Comparison of ENCODE assay signal across 11 mouse cellular contexts in the genomic region with DNA sequence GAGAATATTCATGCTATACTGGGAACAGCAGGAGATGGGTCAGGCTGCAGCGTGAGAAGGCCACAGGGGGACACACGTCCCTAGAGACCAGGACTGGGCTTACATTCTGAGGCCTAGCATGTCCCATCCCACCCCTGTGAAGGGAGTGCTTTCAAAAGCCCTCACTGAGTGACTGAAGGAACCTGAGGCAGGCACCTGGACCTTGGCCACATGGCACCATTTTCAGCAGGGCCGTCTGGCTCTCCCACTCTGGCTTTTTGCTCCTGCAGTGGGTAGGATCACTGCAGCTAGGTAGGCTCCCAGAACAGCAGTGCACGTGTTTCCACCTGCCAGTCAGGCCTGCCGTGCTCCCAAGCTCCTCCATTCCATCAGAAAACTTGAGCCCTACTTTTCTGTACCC. TPM values are rescaled to one million over a fixed set of nuclear protein-coding genes. Genes with fewer than 3 reads are reported as not detected.
DNase-seq lines count a peak whose midpoint lies in the region; ATAC-seq and TF ChIP-seq lines count a peak whose summit lies in the region.
"Had no signal": no experiment of that assay in that cellular context is flagged by ENCODE, and none has a peak within 500 bp of the region (broad histone marks: within the 10 kb centered on the region; RNA-seq: fewer than 3 reads in every experiment).

No protein-coding gene starts in this region.

- peak overlapping the region; percentile 79 for H3K27ac ChIP-seq in heart, embryonic 15.5 days
- peak overlapping the region; percentile 58; the same call in 1 of the 2 replicates for H3K27ac ChIP-seq in midbrain, embryonic 10.5 days (replicated peaks)
- no peak overlapping the region for H3K27ac ChIP-seq in midbrain, postnatal 0 days (ENCODE audit: low read depth, low read length)
- peak overlapping the region; percentile 3; the same call in 1 of the 2 replicates for H3K27ac ChIP-seq in hindbrain, embryonic 14.5 days
- peak overlapping the region; percentile 44; the same call in 1 of the 2 replicates for H3K27ac ChIP-seq in small intestine, adult 2 months (ENCODE audit: insufficient read depth, low read depth, low read length)
- H3K27ac ChIP-seq: forebrain, embryonic 12.5 days had no signal

- no peaks in the 10 kb centered on the region for H3K27me3 ChIP-seq in heart, embryonic 15.5 days
- H3K27me3 ChIP-seq in midbrain, embryonic 10.5 days (ENCODE audit: low read depth, poor library complexity, severe bottlenecking) = no peaks in the 10 kb centered on the region
- H3K27me3 ChIP-seq in midbrain, postnatal 0 days (ENCODE audit: insufficient read depth, low read length) = no peaks in the 10 kb centered on the region
- H3K27me3 ChIP-seq in hindbrain, embryonic 14.5 days (ENCODE audit: control insufficient read depth, insufficient read depth, low read length) = no peaks in the 10 kb centered on the region
- no peaks in the 10 kb centered on the region for H3K27me3 ChIP-seq in small intestine, adult 2 months (ENCODE audit: control insufficient read depth, insufficient read depth, low read length)
- H3K27me3 ChIP-seq: forebrain, embryonic 12.5 days had no signal

- ATAC-seq in heart, embryonic 15.5 days (replicated peaks; ENCODE audit: insufficient number of reproducible peaks, insufficient read depth, low FRiP score, low read depth) = no peak
- no peak for ATAC-seq in midbrain, postnatal 0 days (ENCODE audit: low FRiP score)
- no peak for ATAC-seq in hindbrain, embryonic 14.5 days (ENCODE audit: low FRiP score)

- H3K9me3 ChIP-seq in heart, embryonic 15.5 days (replicated peaks) = no peaks in the 10 kb centered on the region
- H3K9me3 ChIP-seq in midbrain, embryonic 10.5 days (replicated peaks) = no peaks in the 10 kb centered on the region
- no peaks in the 10 kb centered on the region for H3K9me3 ChIP-seq in midbrain, postnatal 0 days (ENCODE audit: low read length)
- H3K9me3 ChIP-seq in hindbrain, embryonic 14.5 days (ENCODE audit: control insufficient read depth, low read length) = no peaks in the 10 kb centered on the region
- H3K9me3 ChIP-seq: forebrain, embryonic 12.5 days had no signal

- TF ChIP-seq CTCF in midbrain, postnatal 0 days (IDR thresholded peaks at IDR 0.05) = no peak
- no peak for TF ChIP-seq CTCF in small intestine, adult 2 months (IDR thresholded peaks at IDR 0.05; ENCODE audit: extremely low read depth, insufficient read length, insufficient replicate concordance, low read depth, low read length)

- no peak overlapping the region for H3K4me3 ChIP-seq in heart, embryonic 15.5 days
- H3K4me3 ChIP-seq in midbrain, embryonic 10.5 days = no peak overlapping the region
- H3K4me3 ChIP-seq in midbrain, postnatal 0 days (ENCODE audit: low read depth, low read length) = no peak overlapping the region
- no peak overlapping the region for H3K4me3 ChIP-seq in hindbrain, embryonic 14.5 days (replicated peaks; ENCODE audit: low read length)
- H3K4me3 ChIP-seq in small intestine, adult 2 months (ENCODE audit: low read depth, low read length) = no peak overlapping the region
- H3K4me3 ChIP-seq: forebrain, embryonic 12.5 days had no signal

- intact Hi-C loops in heart, postnatal 14 days (cut with DNase I) = no loop called here

- no peak for TF ChIP-seq POLR2A in small intestine, adult 2 months (IDR thresholded peaks at IDR 0.05; ENCODE audit: low read depth, low read length)

- 73% methylated on average over 5 of the region's 5 CpGs for whole genome bisulfite sequencing in heart, embryonic 15.5 days
- WGBS in midbrain, embryonic 10.5 days = 77% methylated on average over 5 of the region's 5 CpGs
- 72% methylated on average over 5 of the region's 5 CpGs for WGBS in midbrain, postnatal 0 days
- 70% methylated on average over 5 of the region's 5 CpGs for WGBS in hindbrain, embryonic 14.5 days
- WGBS in small intestine, adult 2 months = 68% methylated on average over 5 of the region's 5 CpGs

- H3K4me2 ChIP-seq in heart, embryonic 15.5 days = no peak overlapping the region
- no peak overlapping the region for H3K4me2 ChIP-seq in midbrain, postnatal 0 days (ENCODE audit: low read depth, low read length, poor library complexity, severe bottlenecking)
- no peak overlapping the region for H3K4me2 ChIP-seq in hindbrain, embryonic 14.5 days (replicated peaks)
- H3K4me2 ChIP-seq: forebrain, embryonic 12.5 days had no signal

- DNase-seq in heart, postnatal 14 days = no peak
- no peak for DNase-seq in midbrain, embryonic 10.5 days (ENCODE audit: low spot score)
- DNase-seq in midbrain, postnatal 0 days (ENCODE audit: low spot score) = no peak
- no peak for DNase-seq in hindbrain, embryonic 14.5 days (ENCODE audit: low spot score)
- DNase-seq in urinary bladder, postnatal 14 days (ENCODE audit: low spot score) = no peak
- no peak for DNase-seq in frontal cortex, postnatal 36 days (ENCODE audit: low spot score in 2 of 2)
- DNase-seq: cerebellum, adult 11 months had no signal

- no peak overlapping the region for H3K9ac ChIP-seq in heart, embryonic 15.5 days
- no peak overlapping the region for H3K9ac ChIP-seq in midbrain, postnatal 0 days (replicated peaks; ENCODE audit: low read length, poor library complexity, severe bottlenecking)
- no peak overlapping the region for H3K9ac ChIP-seq in hindbrain, embryonic 14.5 days
- H3K9ac ChIP-seq: forebrain, embryonic 12.5 days had no signal

- H3K36me3 ChIP-seq in heart, embryonic 15.5 days = no peaks in the 10 kb centered on the region
- no peaks in the 10 kb centered on the region for H3K36me3 ChIP-seq in midbrain, embryonic 10.5 days
- peaks cover 9% of the 10 kb centered on the region; the same call in 1 of the 2 replicates for H3K36me3 ChIP-seq in midbrain, postnatal 0 days (ENCODE audit: insufficient read depth, low read length)
- peaks cover 12% of the 10 kb centered on the region; the same call in 1 of the 2 replicates for H3K36me3 ChIP-seq in hindbrain, embryonic 14.5 days (replicated peaks; ENCODE audit: control insufficient read depth, insufficient read depth)
- H3K36me3 ChIP-seq in small intestine, adult 2 months (ENCODE audit: control insufficient read depth, insufficient read depth, low read length) = no peaks in the 10 kb centered on the region; the same call in 1 of the 2 replicates
- H3K36me3 ChIP-seq: forebrain, embryonic 12.5 days had no signal

- peaks cover 47% of the 10 kb centered on the region for H3K4me1 ChIP-seq in heart, embryonic 15.5 days (replicated peaks)
- H3K4me1 ChIP-seq in midbrain, embryonic 10.5 days = peaks cover 54% of the 10 kb centered on the region
- H3K4me1 ChIP-seq in midbrain, postnatal 0 days (ENCODE audit: insufficient read depth, low read length) = no peaks in the 10 kb centered on the region
- H3K4me1 ChIP-seq in hindbrain, embryonic 14.5 days (replicated peaks; ENCODE audit: control insufficient read depth, insufficient read depth, low read length) = peaks cover 12% of the 10 kb centered on the region; the same call in 1 of the 2 replicates
- H3K4me1 ChIP-seq in small intestine, adult 2 months (ENCODE audit: control insufficient read depth, insufficient read depth, insufficient read length, low read length) = peaks cover 41% of the 10 kb centered on the region

RNA-seq across cellular contexts. Expression of a gene that starts 21.2 kb away (rescaled TPM):
- polyA plus RNA-seq in heart, embryonic 15.5 days (2015; fragmentation: Nextera tagmentation; extraction: Ambion mirVana) = 2.8 and 3.2 TPM in 2 replicates
- total RNA-seq in heart, postnatal 14 days (2021) = 10 to 100 TPM; 16.5 to 16.8 TPM
- 2.1 and 2.9 TPM in 2 replicates for polyA plus RNA-seq in midbrain, embryonic 10.5 days (2016; fragmentation: Nextera tagmentation; extraction: Ambion mirVana)
- 46.2 and 56.8 TPM in 2 replicates for total RNA-seq in midbrain, postnatal 0 days (2014; rRNA removed)
- 7.7 TPM in 2 replicates for polyA plus RNA-seq in midbrain, postnatal 0 days (2015; fragmentation: Nextera tagmentation; extraction: Ambion mirVana)
- polyA plus RNA-seq in hindbrain, embryonic 14.5 days (2014; fragmentation: Nextera tagmentation; extraction: Ambion mirVana) = 11.9 and 12.4 TPM in 2 replicates
- polyA plus RNA-seq in small intestine, adult 2 months (2012; rRNA removed) = 65.9 and 77.7 TPM in 2 replicates

RNA-seq across cellular contexts. Expression of a gene that starts 27.4 kb away (rescaled TPM):
- 57.8 and 83.8 TPM in 2 replicates for polyA plus RNA-seq in heart, embryonic 15.5 days (2015; fragmentation: Nextera tagmentation; extraction: Ambion mirVana)
- total RNA-seq in heart, postnatal 14 days (2021) = 10 to 100 TPM; 38.0 to 38.4 TPM
- polyA plus RNA-seq in midbrain, embryonic 10.5 days (2016; fragmentation: Nextera tagmentation; extraction: Ambion mirVana) = 192 and 236 TPM in 2 replicates
- total RNA-seq in midbrain, postnatal 0 days (2014; rRNA removed) = 25.9 and 30.7 TPM in 2 replicates
- 50.0 and 50.4 TPM in 2 replicates for polyA plus RNA-seq in midbrain, postnatal 0 days (2015; fragmentation: Nextera tagmentation; extraction: Ambion mirVana)
- 54.1 and 63.3 TPM in 2 replicates for polyA plus RNA-seq in hindbrain, embryonic 14.5 days (2014; fragmentation: Nextera tagmentation; extraction: Ambion mirVana)
- polyA plus RNA-seq in small intestine, adult 2 months (2012; rRNA removed) = 17.6 and 25.0 TPM in 2 replicates

RNA-seq across cellular contexts. Expression of a gene that starts 33.2 kb away (rescaled TPM):
- polyA plus RNA-seq in heart, embryonic 15.5 days (2015; fragmentation: Nextera tagmentation; extraction: Ambion mirVana) = 0.15 TPM in 1 of 2 replicates, not detected in the other
- total RNA-seq in heart, postnatal 14 days (2021) = under 1 TPM in 1 of 2 experiments, not detected in 1; 0.39 TPM
- polyA plus RNA-seq in midbrain, embryonic 10.5 days (2016; fragmentation: Nextera tagmentation; extraction: Ambion mirVana) = not detected in 2 replicates
- 1.4 TPM in 1 of 2 replicates, not detected in the other for total RNA-seq in midbrain, postnatal 0 days (2014; rRNA removed)
- polyA plus RNA-seq in midbrain, postnatal 0 days (2015; fragmentation: Nextera tagmentation; extraction: Ambion mirVana) = not detected in 2 replicates
- 0.11 TPM in 1 of 2 replicates, not detected in the other for polyA plus RNA-seq in hindbrain, embryonic 14.5 days (2014; fragmentation: Nextera tagmentation; extraction: Ambion mirVana)
- polyA plus RNA-seq in small intestine, adult 2 months (2012; rRNA removed) = 20.2 and 60.1 TPM in 2 replicates
- polyA plus RNA-seq: forebrain, embryonic 12.5 days; limb, embryonic 11.5 days had no signal

RNA-seq across cellular contexts. Expression of a gene that starts 57.0 kb away (rescaled TPM):
- polyA plus RNA-seq in heart, embryonic 15.5 days (2015; fragmentation: Nextera tagmentation; extraction: Ambion mirVana) = 114 and 133 TPM in 2 replicates
- total RNA-seq in heart, postnatal 14 days (2021) = 10 to 100 TPM; 27.1 to 30.5 TPM
- 10.1 and 13.1 TPM in 2 replicates for polyA plus RNA-seq in midbrain, embryonic 10.5 days (2016; fragmentation: Nextera tagmentation; extraction: Ambion mirVana)
- total RNA-seq in midbrain, postnatal 0 days (2014; rRNA removed) = 18.0 and 18.6 TPM in 2 replicates
- polyA plus RNA-seq in midbrain, postnatal 0 days (2015; fragmentation: Nextera tagmentation; extraction: Ambion mirVana) = 11.0 and 13.3 TPM in 2 replicates
- polyA plus RNA-seq in hindbrain, embryonic 14.5 days (2014; fragmentation: Nextera tagmentation; extraction: Ambion mirVana) = 4.6 and 4.8 TPM in 2 replicates
- 2.9 and 3.6 TPM in 2 replicates for polyA plus RNA-seq in small intestine, adult 2 months (2012; rRNA removed)

Comparison
In these comparisons a context has a peak if more than half of its experiments do, and no peak if none do; other contexts are left out.
1. RNA of a gene that starts 33.2 kb away (polyA plus RNA-seq): 20.2 to 60.1 TPM in small intestine, adult 2 months; 0.11 TPM in hindbrain, embryonic 14.5 days, 0.15 TPM in heart, embryonic 15.5 days, not detected in midbrain, embryonic 10.5 days and not detected in midbrain, postnatal 0 days; every median in the first group is over 10 times any median in the second.